Mouse (Mus musculus): Measurements from ENCODE around the gene Klhl29. TPM values are rescaled to one million over a fixed set of nuclear protein-coding genes. Genes with fewer than 3 reads are reported as not detected.

The Klhl29 gene
- polyA plus RNA-seq, 1 experiment = 1.1 TPM

DNA sequence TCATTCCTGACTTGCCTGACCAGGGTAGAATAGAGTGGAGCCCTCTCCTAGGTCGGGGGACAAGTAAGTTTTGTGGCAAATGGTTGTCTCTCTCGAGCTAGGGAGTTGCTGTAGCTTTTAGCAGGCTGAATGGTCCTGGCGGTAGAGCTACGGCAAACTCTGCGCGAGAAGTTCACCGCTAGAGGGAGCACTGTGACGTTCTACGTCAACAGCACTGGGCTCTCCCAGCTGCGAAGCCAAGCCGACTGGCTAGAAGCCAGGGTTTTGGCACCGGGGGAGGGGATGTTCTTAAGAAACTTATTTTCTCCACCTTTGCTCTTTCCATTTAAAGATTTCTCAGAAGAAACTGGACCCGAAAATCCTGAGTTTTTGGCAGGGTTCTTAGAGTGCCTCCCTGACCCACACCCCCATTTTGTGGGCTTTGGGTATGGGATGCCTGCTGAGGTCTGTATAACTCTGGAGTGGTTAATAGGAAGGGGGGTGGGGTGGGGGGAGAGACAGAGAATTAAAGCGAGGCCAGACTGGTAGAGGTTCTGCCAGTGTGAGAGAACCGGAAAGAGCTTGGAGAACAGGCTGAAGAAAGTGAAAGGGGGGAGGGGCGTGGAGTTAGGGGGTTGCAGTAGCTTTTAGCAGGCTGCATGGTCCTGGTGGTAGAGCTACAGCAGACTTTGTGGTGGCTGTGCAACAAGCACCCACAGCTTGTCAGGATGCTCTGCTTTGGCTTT, 35.1 kb upstream of the Klhl29 start:
- peak overlapping the region; percentile 73 for H3K4me3 ChIP-seq (ENCODE audit: control insufficient read depth, low read depth, low read length)
- TF ChIP-seq POLR2A (IDR thresholded peaks at IDR 0.05; ENCODE audit: control insufficient read depth, low read depth, low read length) (peak; percentile 58; the same call in 1 of the 2 replicates), CTCF (IDR thresholded peaks at IDR 0.05; ENCODE audit: control insufficient read depth, insufficient read depth, insufficient replicate concordance, low read depth, low read length) (peak; percentile 95)

DNA sequence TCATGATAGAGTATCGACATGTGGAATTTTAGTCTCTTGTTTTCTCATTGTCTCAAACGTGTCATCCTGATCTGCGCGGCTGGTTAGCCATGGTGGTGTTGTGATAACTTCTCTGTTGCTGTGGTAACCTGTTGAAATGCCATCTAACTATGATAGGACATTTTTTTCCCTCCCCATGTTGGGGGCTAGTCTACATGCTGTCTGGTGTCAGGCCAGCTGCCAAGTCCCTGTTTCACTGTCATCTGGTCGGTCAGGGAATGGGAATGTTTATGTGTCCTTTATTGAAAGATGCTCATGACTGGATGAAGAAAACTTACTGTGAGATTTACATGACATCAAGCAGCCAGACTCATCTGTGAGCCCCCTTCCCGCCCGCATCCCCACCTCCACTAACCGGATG, 31.7 kb upstream of the Klhl29 start:
- no peaks in the 10 kb centered on the region for H3K27me3 ChIP-seq (ENCODE audit: control insufficient read depth, insufficient read depth, low read length)
- H3K4me3 ChIP-seq (ENCODE audit: control insufficient read depth, low read depth, low read length) = no peak overlapping the region
- H3K4me1 ChIP-seq (ENCODE audit: control insufficient read depth, insufficient read depth, low read length) = peaks cover 19% of the 10 kb centered on the region
- TF ChIP-seq POLR2A (IDR thresholded peaks at IDR 0.05; ENCODE audit: control insufficient read depth, low read depth, low read length) = no peak
- H3K36me3 ChIP-seq (ENCODE audit: control insufficient read depth, insufficient read depth, low read length) = no peaks in the 10 kb centered on the region
- no peak overlapping the region for H3K27ac ChIP-seq (ENCODE audit: control insufficient read depth, insufficient read depth, low read depth, low read length)

More for the DNA sequence above, 35.1 kb upstream of the Klhl29 start:
- H3K36me3 ChIP-seq (ENCODE audit: control insufficient read depth, insufficient read depth, low read length) = no peaks in the 10 kb centered on the region
- no peaks in the 10 kb centered on the region for H3K27me3 ChIP-seq (ENCODE audit: control insufficient read depth, insufficient read depth, low read length)
- H3K4me1 ChIP-seq (ENCODE audit: control insufficient read depth, insufficient read depth, low read length) = peaks cover 20% of the 10 kb centered on the region
- H3K27ac ChIP-seq (ENCODE audit: control insufficient read depth, insufficient read depth, low read depth, low read length) = peak overlapping the region; percentile 57

DNA sequence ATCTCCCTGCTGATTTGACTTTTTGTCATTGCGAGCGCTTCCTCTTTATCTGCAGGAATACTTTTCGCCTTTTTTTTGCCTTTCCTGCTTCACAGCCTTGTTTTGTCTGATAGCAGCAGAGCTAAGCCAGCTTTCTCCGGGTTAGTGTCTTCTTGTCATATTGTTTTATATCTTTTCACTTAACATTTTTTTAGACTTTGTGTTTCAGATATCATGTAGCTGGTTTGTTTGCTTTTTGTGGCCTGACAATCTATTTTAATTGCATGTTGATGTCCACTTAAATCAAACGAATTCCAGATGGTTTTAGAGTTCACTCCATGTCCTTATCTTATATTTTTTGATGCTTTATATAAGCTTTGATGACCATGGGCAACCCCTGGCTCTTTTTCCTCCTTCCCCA, 21.9 kb upstream of the Klhl29 start:
- Histone ChIP-seq H3K4me1 (ENCODE audit: control insufficient read depth, insufficient read depth, low read length) (no peaks in the 10 kb centered on the region), H3K4me3 (ENCODE audit: control insufficient read depth, low read depth, low read length) (no peak overlapping the region), H3K27ac (ENCODE audit: control insufficient read depth, insufficient read depth, low read depth, low read length) (no peak overlapping the region), H3K27me3 (ENCODE audit: control insufficient read depth, insufficient read depth, low read length) (no peaks in the 10 kb centered on the region), H3K36me3 (ENCODE audit: control insufficient read depth, insufficient read depth, low read length) (no peaks in the 10 kb centered on the region)
- TF ChIP-seq POLR2A (IDR thresholded peaks at IDR 0.05; ENCODE audit: control insufficient read depth, low read depth, low read length) = no peak
- no peak for TF ChIP-seq CTCF (IDR thresholded peaks at IDR 0.05; ENCODE audit: control insufficient read depth, insufficient read depth, insufficient replicate concordance, low read depth, low read length)

DNA sequence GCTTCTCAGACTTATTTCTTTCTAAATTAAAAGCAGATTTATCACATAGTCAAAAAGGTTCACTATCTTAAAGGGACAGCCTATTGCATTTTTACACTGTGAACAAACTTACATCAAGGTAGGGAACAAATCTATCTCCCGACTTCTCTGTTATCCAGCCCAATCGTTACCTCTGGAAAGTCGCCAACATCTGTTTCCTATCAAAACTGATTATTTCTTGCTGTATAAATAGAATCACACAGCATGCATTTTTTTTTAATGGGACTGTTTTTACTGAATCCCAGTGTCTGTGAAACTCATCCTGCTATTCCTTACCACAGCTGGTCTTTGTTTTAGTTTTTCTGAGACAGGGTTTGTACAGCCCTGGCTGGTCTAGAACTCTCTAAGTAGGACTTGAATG, 19.7 kb upstream of the Klhl29 start:
- Histone ChIP-seq H3K36me3 (ENCODE audit: control insufficient read depth, insufficient read depth, low read length) (no peaks in the 10 kb centered on the region), H3K27me3 (ENCODE audit: control insufficient read depth, insufficient read depth, low read length) (no peaks in the 10 kb centered on the region), H3K27ac (ENCODE audit: control insufficient read depth, insufficient read depth, low read depth, low read length) (no peak overlapping the region), H3K4me3 (ENCODE audit: control insufficient read depth, low read depth, low read length) (no peak overlapping the region), H3K4me1 (ENCODE audit: control insufficient read depth, insufficient read depth, low read length) (no peaks in the 10 kb centered on the region)
- TF ChIP-seq CTCF (IDR thresholded peaks at IDR 0.05; ENCODE audit: control insufficient read depth, insufficient read depth, insufficient replicate concordance, low read depth, low read length) = no peak
- no peak for TF ChIP-seq POLR2A (IDR thresholded peaks at IDR 0.05; ENCODE audit: control insufficient read depth, low read depth, low read length)

DNA sequence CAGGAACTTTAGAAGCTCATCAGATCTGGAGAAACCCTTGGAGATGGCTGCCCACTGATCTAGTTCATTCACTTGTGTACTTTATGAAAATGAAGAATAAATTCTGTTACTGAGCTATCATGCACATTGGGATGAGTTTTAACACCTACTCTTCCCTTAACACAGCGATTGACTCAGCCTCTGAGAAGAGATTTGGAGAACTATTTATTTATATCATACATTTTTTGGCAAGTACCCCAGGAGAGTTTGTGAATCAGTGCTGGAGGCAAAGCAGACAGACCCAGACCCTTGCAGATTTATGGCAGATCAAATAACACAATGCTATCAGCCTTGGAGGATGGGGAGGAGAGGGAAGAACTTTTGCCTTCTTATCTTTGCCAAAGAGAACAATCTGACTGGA, 11.6 kb upstream of the Klhl29 start:
- Histone ChIP-seq H3K4me3 (ENCODE audit: control insufficient read depth, low read depth, low read length) (no peak overlapping the region), H3K27ac (ENCODE audit: control insufficient read depth, insufficient read depth, low read depth, low read length) (no peak overlapping the region), H3K4me1 (ENCODE audit: control insufficient read depth, insufficient read depth, low read length) (no peaks in the 10 kb centered on the region), H3K27me3 (ENCODE audit: control insufficient read depth, insufficient read depth, low read length) (no peaks in the 10 kb centered on the region), H3K36me3 (ENCODE audit: control insufficient read depth, insufficient read depth, low read length) (no peaks in the 10 kb centered on the region)
- no peak for TF ChIP-seq CTCF (IDR thresholded peaks at IDR 0.05; ENCODE audit: control insufficient read depth, insufficient read depth, insufficient replicate concordance, low read depth, low read length)
- TF ChIP-seq POLR2A (IDR thresholded peaks at IDR 0.05; ENCODE audit: control insufficient read depth, low read depth, low read length) = no peak

DNA sequence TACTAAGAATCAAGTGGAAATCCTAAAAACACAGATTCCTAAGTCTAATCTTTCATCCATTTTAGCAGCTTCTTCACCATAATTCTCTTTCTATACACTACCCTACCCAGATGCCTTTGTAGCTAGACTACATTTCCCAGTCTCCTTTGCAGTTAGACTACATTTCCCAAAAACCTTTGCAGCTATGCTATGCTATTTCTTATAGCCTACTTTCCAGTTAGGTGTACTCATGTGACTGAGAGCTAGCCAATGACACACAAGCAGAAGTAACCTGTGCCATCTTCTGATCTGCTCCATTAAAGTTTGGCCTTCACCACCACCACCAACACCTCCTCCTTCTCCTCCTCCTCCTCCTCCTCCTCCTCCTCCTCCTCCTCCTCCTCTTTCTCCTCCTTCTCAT, 11.2 kb upstream of the Klhl29 start:
- no peaks in the 10 kb centered on the region for H3K27me3 ChIP-seq (ENCODE audit: control insufficient read depth, insufficient read depth, low read length)
- H3K27ac ChIP-seq (ENCODE audit: control insufficient read depth, insufficient read depth, low read depth, low read length) = no peak overlapping the region
- TF ChIP-seq CTCF (IDR thresholded peaks at IDR 0.05; ENCODE audit: control insufficient read depth, insufficient read depth, insufficient replicate concordance, low read depth, low read length) (no peak), POLR2A (IDR thresholded peaks at IDR 0.05; ENCODE audit: control insufficient read depth, low read depth, low read length) (no peak)
- no peaks in the 10 kb centered on the region for H3K36me3 ChIP-seq (ENCODE audit: control insufficient read depth, insufficient read depth, low read length)
- H3K4me3 ChIP-seq (ENCODE audit: control insufficient read depth, low read depth, low read length) = no peak overlapping the region
- no peaks in the 10 kb centered on the region for H3K4me1 ChIP-seq (ENCODE audit: control insufficient read depth, insufficient read depth, low read length)

DNA sequence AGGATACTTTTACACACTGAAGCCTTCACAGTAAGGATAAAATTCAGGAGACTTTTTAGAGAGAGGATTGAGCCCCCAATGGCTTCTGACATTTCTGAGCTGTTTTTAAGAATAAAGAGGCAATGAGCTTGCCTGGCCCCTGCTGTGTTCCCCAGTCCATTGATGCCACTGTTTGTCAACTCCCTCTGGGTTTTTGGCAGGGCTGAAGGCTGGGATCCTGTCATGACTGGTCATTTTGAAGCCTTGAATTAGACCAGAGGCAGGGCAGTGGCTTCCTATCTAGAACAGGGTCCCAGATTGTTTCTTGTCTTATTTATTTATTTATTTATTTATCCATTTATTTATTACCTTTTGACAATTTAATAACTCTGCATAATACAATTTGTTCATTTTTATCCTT, 6.2 kb upstream of the Klhl29 start:
- Histone ChIP-seq H3K27me3 (ENCODE audit: control insufficient read depth, insufficient read depth, low read length) (no peaks in the 10 kb centered on the region), H3K27ac (ENCODE audit: control insufficient read depth, insufficient read depth, low read depth, low read length) (no peak overlapping the region), H3K36me3 (ENCODE audit: control insufficient read depth, insufficient read depth, low read length) (no peaks in the 10 kb centered on the region), H3K4me1 (ENCODE audit: control insufficient read depth, insufficient read depth, low read length) (peaks cover 2% of the 10 kb centered on the region), H3K4me3 (ENCODE audit: control insufficient read depth, low read depth, low read length) (no peak overlapping the region)
- TF ChIP-seq POLR2A (IDR thresholded peaks at IDR 0.05; ENCODE audit: control insufficient read depth, low read depth, low read length) (no peak), CTCF (IDR thresholded peaks at IDR 0.05; ENCODE audit: control insufficient read depth, insufficient read depth, insufficient replicate concordance, low read depth, low read length) (no peak)

Measured in testis, adult 2 months (tissue).